Mouse (Mus musculus) limb, embryonic 15.5 days (tissue): ENCODE measurements around the gene Per3. TPM values are rescaled to one million over a fixed set of nuclear protein-coding genes. Genes with fewer than 3 reads are reported as not detected.

Source experiments
- polyA plus RNA-seq: library from polyadenylated mRNA; unstranded; fragments of >200 nt; fragmentation: Nextera tagmentation; extraction: Ambion mirVana; gene quantifications from 2 replicates; pipeline ENCODE4 v1.2.1, GENCODE M21; 2015

Per3 gene
- polyA plus RNA-seq, 1 experiment from 2014 or later = 4.7 TPM

Other genes starting within 250 kb of the Per3 start
- gene Errfi1, start 190.7 kb downstream of the Per3 start, polyA plus RNA-seq = 29.4 and 31.4 TPM in 2 replicates
- 349 and 381 TPM in 2 replicates for gene Park7, start 130.2 kb downstream of the Per3 start, polyA plus RNA-seq
- gene Tnfrsf9, start 130.1 kb downstream of the Per3 start, polyA plus RNA-seq = 0.83 and 1.1 TPM in 2 replicates
- gene Uts2, start 47.6 kb downstream of the Per3 start, polyA plus RNA-seq = not detected in 2 replicates
- gene Vamp3, start 13.3 kb upstream of the Per3 start, polyA plus RNA-seq = 127 and 131 TPM in 2 replicates
- gene Gm13090, start 44.9 kb upstream of the Per3 start, polyA plus RNA-seq = not detected in 2 replicates